Mouse (Mus musculus): Measurements from ENCODE around the gene Arhgap1. TPM values are rescaled to one million over a fixed set of nuclear protein-coding genes. Genes with fewer than 3 reads are reported as not detected.

Arhgap1 gene
- polyA plus RNA-seq, 1 experiment from 2014 or later = 168 TPM

GRCm38 (mm10) chr2:91695436-91696224 is 46.0 kb downstream of the Arhgap1 start:
- Histone ChIP-seq H3K9ac (no peak overlapping the region), H3K4me2 (no peak overlapping the region), H3K4me3 (no peak overlapping the region), H3K27ac (ENCODE audit: poor library complexity, severe bottlenecking) (peak overlapping the region; percentile 8; the same call in 1 of the 2 replicates), H3K9me3 (replicated peaks) (no peaks in the 10 kb centered on the region), H3K27me3 (replicated peaks) (no peaks in the 10 kb centered on the region), H3K4me1 (replicated peaks) (peaks cover 11% of the 10 kb centered on the region; the same call in 1 of the 2 replicates), H3K36me3 (peaks cover 21% of the 10 kb centered on the region)
- no peak for ATAC-seq (ENCODE audit: insufficient number of reproducible peaks, low FRiP score)
- 62% methylated on average over 10 of the region's 10 CpGs for WGBS

- H3K9me3 ChIP-seq (replicated peaks) = no peaks in the 10 kb centered on the region
- H3K27ac ChIP-seq (ENCODE audit: poor library complexity, severe bottlenecking) = peak overlapping the region; percentile 8; the same call in 1 of the 2 replicates
Observed at GRCm38 (mm10) chr2:91696225-91696590, 46.5 kb downstream of the Arhgap1 start.

GRCm38 (mm10) chr2:91699225-91699624 is 49.6 kb downstream of the Arhgap1 start:
- Histone ChIP-seq H3K4me2 (no peak overlapping the region), H3K4me3 (no peak overlapping the region), H3K9me3 (replicated peaks) (no peaks in the 10 kb centered on the region), H3K27me3 (replicated peaks) (no peaks in the 10 kb centered on the region), H3K4me1 (replicated peaks) (peaks cover 11% of the 10 kb centered on the region; the same call in 1 of the 2 replicates), H3K27ac (ENCODE audit: poor library complexity, severe bottlenecking) (no peak overlapping the region), H3K9ac (no peak overlapping the region), H3K36me3 (peaks cover 10% of the 10 kb centered on the region)
- 40% methylated on average over 1 of the region's 1 CpGs for WGBS
- ATAC-seq (ENCODE audit: insufficient number of reproducible peaks, low FRiP score) = no peak

More at GRCm38 (mm10) chr2:91696225-91696590, 46.5 kb downstream of the Arhgap1 start:
- 33% methylated on average over 1 of the region's 1 CpGs for WGBS
- Histone ChIP-seq H3K9ac (no peak overlapping the region), H3K4me1 (replicated peaks) (peaks cover 11% of the 10 kb centered on the region; the same call in 1 of the 2 replicates), H3K27me3 (replicated peaks) (no peaks in the 10 kb centered on the region), H3K36me3 (peaks cover 19% of the 10 kb centered on the region), H3K4me3 (no peak overlapping the region), H3K4me2 (no peak overlapping the region)
- ATAC-seq (ENCODE audit: insufficient number of reproducible peaks, low FRiP score) = no peak

- no peaks in the 10 kb centered on the region for H3K27me3 ChIP-seq (replicated peaks)
- H3K4me1 ChIP-seq (replicated peaks) = peaks cover 11% of the 10 kb centered on the region; the same call in 1 of the 2 replicates
- no peaks in the 10 kb centered on the region for H3K9me3 ChIP-seq (replicated peaks)
- 94% methylated on average over 2 of the region's 2 CpGs for WGBS
- no peak overlapping the region for H3K4me2 ChIP-seq
- H3K27ac ChIP-seq (ENCODE audit: poor library complexity, severe bottlenecking) = no peak overlapping the region
- 0 out of 2 replicates have a peak, but pooled peaks cover 4% of the 10 kb centered on the region for H3K36me3 ChIP-seq
- no peak overlapping the region for H3K9ac ChIP-seq
- H3K4me3 ChIP-seq = no peak overlapping the region
- no peak for ATAC-seq (ENCODE audit: insufficient number of reproducible peaks, low FRiP score)
Observed at GRCm38 (mm10) chr2:91701366-91701765, 51.7 kb downstream of the Arhgap1 start.

- Histone ChIP-seq H3K4me3 (no peak overlapping the region), H3K9ac (no peak overlapping the region), H3K36me3 (0 out of 2 replicates have a peak, but pooled peaks cover 4% of the 10 kb centered on the region), H3K4me2 (no peak overlapping the region), H3K27me3 (replicated peaks) (no peaks in the 10 kb centered on the region), H3K27ac (ENCODE audit: poor library complexity, severe bottlenecking) (no peak overlapping the region), H3K4me1 (replicated peaks) (peaks cover 6% of the 10 kb centered on the region), H3K9me3 (replicated peaks) (no peaks in the 10 kb centered on the region)
- no peak for ATAC-seq (ENCODE audit: insufficient number of reproducible peaks, low FRiP score)
- 74% methylated on average over 6 of the region's 6 CpGs for WGBS
Observed at GRCm38 (mm10) chr2:91705736-91706135, 56.1 kb downstream of the Arhgap1 start.

- Histone ChIP-seq H3K9ac (no peak overlapping the region), H3K27ac (ENCODE audit: poor library complexity, severe bottlenecking) (no peak overlapping the region), H3K36me3 (0 out of 2 replicates have a peak, but pooled peaks cover 2% of the 10 kb centered on the region), H3K9me3 (replicated peaks) (no peaks in the 10 kb centered on the region), H3K4me1 (replicated peaks) (peaks cover 8% of the 10 kb centered on the region), H3K27me3 (replicated peaks) (no peaks in the 10 kb centered on the region), H3K4me2 (no peak overlapping the region), H3K4me3 (no peak overlapping the region)
- no peak for ATAC-seq (ENCODE audit: insufficient number of reproducible peaks, low FRiP score)
Observed at GRCm38 (mm10) chr2:91706456-91706855, 56.8 kb downstream of the Arhgap1 start.

GRCm38 (mm10) chr2:91708361-91708760 is 58.7 kb downstream of the Arhgap1 start:
- Histone ChIP-seq H3K9me3 (replicated peaks) (no peaks in the 10 kb centered on the region), H3K27ac (ENCODE audit: poor library complexity, severe bottlenecking) (no peak overlapping the region), H3K36me3 (no peaks in the 10 kb centered on the region), H3K9ac (no peak overlapping the region), H3K4me2 (no peak overlapping the region), H3K4me1 (replicated peaks) (peaks cover 11% of the 10 kb centered on the region), H3K27me3 (replicated peaks) (no peaks in the 10 kb centered on the region), H3K4me3 (no peak overlapping the region)
- no peak for ATAC-seq (ENCODE audit: insufficient number of reproducible peaks, low FRiP score)
- 96% methylated on average over 6 of the region's 6 CpGs for WGBS

GRCm38 (mm10) chr2:91710272-91711234 is 60.9 kb downstream of the Arhgap1 start, which contains the start of the genes Atg13 and Harbi1:
TSS of gene Atg13 (minus strand) at chr2:91710576.
TSS of gene Harbi1 (plus strand) at chr2:91710852.
- under 1% methylated on average over 66 of the region's 66 CpGs for WGBS
- no peaks in the 10 kb centered on the region for H3K9me3 ChIP-seq (replicated peaks)
- peaks cover 11% of the 10 kb centered on the region for H3K4me1 ChIP-seq (replicated peaks)
- peak within 1 kb of the TSS; percentile 71 for H3K27ac ChIP-seq (ENCODE audit: poor library complexity, severe bottlenecking)
- H3K9ac ChIP-seq = peak within 1 kb of the TSS; percentile 83
- H3K4me2 ChIP-seq = peak within 1 kb of the TSS; percentile 77
- H3K27me3 ChIP-seq (replicated peaks) = no peaks in the 10 kb centered on the region
- ATAC-seq (ENCODE audit: insufficient number of reproducible peaks, low FRiP score) = peak; percentile 98
- no peaks in the 10 kb centered on the region for H3K36me3 ChIP-seq
- H3K4me3 ChIP-seq = peak within 1 kb of the TSS; percentile 88

- no peaks in the 10 kb centered on the region for H3K9me3 ChIP-seq (replicated peaks)
- H3K27ac ChIP-seq (ENCODE audit: poor library complexity, severe bottlenecking) = peak overlapping the region; percentile 71
- H3K4me3 ChIP-seq = peak overlapping the region; percentile 88
- H3K4me2 ChIP-seq = peak overlapping the region; percentile 77
- H3K4me1 ChIP-seq (replicated peaks) = peaks cover 11% of the 10 kb centered on the region
- H3K27me3 ChIP-seq (replicated peaks) = no peaks in the 10 kb centered on the region
- ATAC-seq (ENCODE audit: insufficient number of reproducible peaks, low FRiP score) = no peak
- peak overlapping the region; percentile 77 for H3K9ac ChIP-seq
- H3K36me3 ChIP-seq = 0 out of 2 replicates have a peak, but pooled peaks cover 2% of the 10 kb centered on the region
- 8% methylated on average over 8 of the region's 8 CpGs for WGBS
Observed at GRCm38 (mm10) chr2:91711256-91711925, 61.7 kb downstream of the Arhgap1 start.

- Histone ChIP-seq H3K4me3 (no peak overlapping the region), H3K36me3 (peaks cover 10% of the 10 kb centered on the region; the same call in 1 of the 2 replicates), H3K9me3 (replicated peaks) (no peaks in the 10 kb centered on the region), H3K4me2 (no peak overlapping the region), H3K27me3 (replicated peaks) (no peaks in the 10 kb centered on the region), H3K27ac (ENCODE audit: poor library complexity, severe bottlenecking) (no peak overlapping the region), H3K4me1 (replicated peaks) (peaks cover 6% of the 10 kb centered on the region), H3K9ac (no peak overlapping the region)
- ATAC-seq (ENCODE audit: insufficient number of reproducible peaks, low FRiP score) = no peak
- 85% methylated on average over 1 of the region's 1 CpGs for WGBS
Observed at GRCm38 (mm10) chr2:91714921-91715320, 65.3 kb downstream of the Arhgap1 start.

Data from heart, embryonic 12.5 days (tissue).